18 mouse cellular contexts compared by ENCODE assay signal in the genomic region with DNA sequence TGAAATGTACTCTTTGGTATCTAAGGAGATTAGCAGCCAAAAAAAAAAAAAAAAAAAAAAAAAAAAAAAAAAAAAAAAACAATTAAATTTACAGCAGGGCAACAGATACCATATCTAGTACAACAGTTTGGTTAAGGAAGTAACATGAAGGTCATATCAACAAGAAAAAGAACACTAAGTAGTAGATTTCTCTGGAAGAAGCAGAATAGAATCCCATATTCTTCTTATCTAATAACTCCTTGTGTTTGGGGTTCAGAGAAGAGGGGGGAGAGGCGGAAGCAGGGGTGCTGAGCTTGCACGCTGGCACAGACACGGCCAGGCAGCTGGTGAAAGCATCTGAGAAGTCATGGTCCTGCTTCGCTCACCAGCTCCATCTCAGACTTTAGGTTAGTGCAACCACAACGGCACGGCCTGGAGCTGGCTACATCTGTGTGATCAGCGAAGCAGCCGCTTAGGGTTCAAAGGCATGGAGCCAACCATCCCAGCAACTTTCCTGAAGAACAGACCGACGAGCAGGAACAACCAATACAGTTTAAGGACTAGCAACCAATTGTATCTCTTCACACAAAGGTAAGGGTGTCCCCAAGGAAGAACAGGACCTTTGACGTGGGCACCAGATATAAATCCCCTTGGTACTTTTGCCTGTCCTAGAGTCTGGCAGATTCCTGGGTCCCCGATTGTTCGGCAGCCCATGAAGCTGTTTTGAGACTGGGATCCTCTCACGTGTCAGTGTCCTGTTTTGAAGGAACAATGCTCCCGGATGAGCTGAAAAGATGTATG. TPM values are rescaled to one million over a fixed set of nuclear protein-coding genes. Genes with fewer than 3 reads are reported as not detected.
DNase-seq lines count a peak whose midpoint lies in the region; ATAC-seq lines count a peak whose summit lies in the region.
"Had no signal": no experiment of that assay in that cellular context is flagged by ENCODE, and none has a peak within 500 bp of the region (broad histone marks: within the 10 kb centered on the region; RNA-seq: fewer than 3 reads in every experiment).

A gene (plus strand): TSS at position 275 of the 780 bp plus-strand sequence.

- H3K4me1 ChIP-seq in midbrain, embryonic 11.5 days (ENCODE audit: control insufficient read depth, insufficient read depth, low read length): peaks cover 14% of the 10 kb centered on the region
- H3K4me1 ChIP-seq in midbrain, embryonic 14.5 days (ENCODE audit: control insufficient read depth, insufficient read depth, low read length): peaks cover 6% of the 10 kb centered on the region
- peaks cover 29% of the 10 kb centered on the region for H3K4me1 ChIP-seq in hindbrain, embryonic 10.5 days (replicated peaks)
- peaks cover 20% of the 10 kb centered on the region for H3K4me1 ChIP-seq in midbrain, embryonic 12.5 days
- H3K4me1 ChIP-seq: embryonic facial prominence, embryonic 12.5 days; lung, embryonic 15.5 days had no signal

- WGBS in midbrain, embryonic 11.5 days: 55% methylated on average over 15 of the region's 15 CpGs
- WGBS in midbrain, embryonic 14.5 days: 45% methylated on average over 15 of the region's 15 CpGs
- 71% methylated on average over 15 of the region's 15 CpGs for WGBS in hindbrain, embryonic 10.5 days
- WGBS in midbrain, embryonic 12.5 days: 51% methylated on average over 15 of the region's 15 CpGs

- H3K9ac ChIP-seq in midbrain, embryonic 11.5 days (ENCODE audit: low read length): no peak within 1 kb of the TSS; the same call in 1 of the 2 replicates
- H3K9ac ChIP-seq in midbrain, embryonic 14.5 days (replicated peaks; ENCODE audit: low read length): no peak within 1 kb of the TSS
- no peak within 1 kb of the TSS for H3K9ac ChIP-seq in midbrain, embryonic 12.5 days (replicated peaks)
- H3K9ac ChIP-seq: embryonic facial prominence, embryonic 12.5 days; lung, embryonic 15.5 days had no signal

- DNase-seq in midbrain, embryonic 11.5 days (ENCODE audit: low spot score, missing footprints): peak; percentile 91
- no peak for DNase-seq in midbrain, embryonic 14.5 days
- peak; percentile 10 for DNase-seq in hindbrain, embryonic 10.5 days (ENCODE audit: low spot score)
- no peak for DNase-seq in urinary bladder, postnatal 14 days (ENCODE audit: low spot score)
- DNase-seq in heart, adult 11 months: no peak
- no peak for DNase-seq in urinary bladder, postnatal 25 days (ENCODE audit: low spot score)
- DNase-seq: cerebellum, adult 18-20 months; liver had no signal

- ATAC-seq in midbrain, embryonic 11.5 days (ENCODE audit: low FRiP score): peak; percentile 38
- no peak; the same call in 1 of the 2 replicates for ATAC-seq in midbrain, embryonic 14.5 days (ENCODE audit: low FRiP score, low TSS enrichment)
- ATAC-seq in midbrain, embryonic 12.5 days (ENCODE audit: low FRiP score, low read depth): no peak
- ATAC-seq: intestine, embryonic 16.5 days had no signal

- H3K4me2 ChIP-seq in midbrain, embryonic 11.5 days: no peak within 1 kb of the TSS
- H3K4me2 ChIP-seq in midbrain, embryonic 14.5 days (ENCODE audit: low read length): no peak within 1 kb of the TSS
- 0 out of 2 replicates have a peak within 1 kb of the TSS, but pooled peaks have one; percentile 0 for H3K4me2 ChIP-seq in midbrain, embryonic 12.5 days (replicated peaks)
- H3K4me2 ChIP-seq: embryonic facial prominence, embryonic 12.5 days; lung, embryonic 15.5 days had no signal

- no peaks in the 10 kb centered on the region for H3K9me3 ChIP-seq in midbrain, embryonic 11.5 days (ENCODE audit: control insufficient read depth, low read length)
- H3K9me3 ChIP-seq in midbrain, embryonic 14.5 days (ENCODE audit: control insufficient read depth, low read length): no peaks in the 10 kb centered on the region
- H3K9me3 ChIP-seq in hindbrain, embryonic 10.5 days: peaks cover 10% of the 10 kb centered on the region
- 0 out of 2 replicates have a peak, but pooled peaks cover 5% of the 10 kb centered on the region for H3K9me3 ChIP-seq in midbrain, embryonic 12.5 days
- H3K9me3 ChIP-seq: lung, embryonic 15.5 days had no signal

- peak within 1 kb of the TSS; percentile 37 for H3K27ac ChIP-seq in midbrain, embryonic 11.5 days (ENCODE audit: low read depth, low read length)
- no peak within 1 kb of the TSS for H3K27ac ChIP-seq in midbrain, embryonic 14.5 days (replicated peaks; ENCODE audit: low read depth, low read length)
- H3K27ac ChIP-seq in hindbrain, embryonic 10.5 days: peak within 1 kb of the TSS; percentile 85
- H3K27ac ChIP-seq in midbrain, embryonic 12.5 days (replicated peaks): peak within 1 kb of the TSS; percentile 39; the same call in 1 of the 2 replicates
- H3K27ac ChIP-seq: embryonic facial prominence, embryonic 12.5 days; lung, embryonic 15.5 days had no signal

- H3K36me3 ChIP-seq in midbrain, embryonic 11.5 days (ENCODE audit: control insufficient read depth, insufficient read depth, low read length): no peaks in the 10 kb centered on the region
- no peaks in the 10 kb centered on the region for H3K36me3 ChIP-seq in midbrain, embryonic 14.5 days (ENCODE audit: control insufficient read depth, insufficient read depth, low read length)
- H3K36me3 ChIP-seq in hindbrain, embryonic 10.5 days: no peaks in the 10 kb centered on the region
- H3K36me3 ChIP-seq in midbrain, embryonic 12.5 days: no peaks in the 10 kb centered on the region
- H3K36me3 ChIP-seq: embryonic facial prominence, embryonic 12.5 days; lung, embryonic 15.5 days had no signal

- no peaks in the 10 kb centered on the region for H3K27me3 ChIP-seq in midbrain, embryonic 11.5 days (ENCODE audit: control insufficient read depth, insufficient read depth, low read length)
- H3K27me3 ChIP-seq in midbrain, embryonic 14.5 days (ENCODE audit: control insufficient read depth, insufficient read depth, low read length): no peaks in the 10 kb centered on the region; the same call in 1 of the 2 replicates
- 0 out of 2 replicates have a peak, but pooled peaks cover 4% of the 10 kb centered on the region for H3K27me3 ChIP-seq in hindbrain, embryonic 10.5 days (ENCODE audit: insufficient read depth, poor library complexity, severe bottlenecking)
- peaks cover 4% of the 10 kb centered on the region; the same call in 1 of the 2 replicates for H3K27me3 ChIP-seq in midbrain, embryonic 12.5 days
- H3K27me3 ChIP-seq: embryonic facial prominence, embryonic 12.5 days; lung, embryonic 15.5 days had no signal

- H3K4me3 ChIP-seq in midbrain, embryonic 11.5 days (ENCODE audit: low read depth, low read length): no peak within 1 kb of the TSS
- no peak within 1 kb of the TSS for H3K4me3 ChIP-seq in midbrain, embryonic 14.5 days (replicated peaks; ENCODE audit: low read depth, low read length)
- H3K4me3 ChIP-seq in hindbrain, embryonic 10.5 days: no peak within 1 kb of the TSS
- no peak within 1 kb of the TSS for H3K4me3 ChIP-seq in midbrain, embryonic 12.5 days
- H3K4me3 ChIP-seq: embryonic facial prominence, embryonic 12.5 days; lung, embryonic 15.5 days had no signal

RNA-seq across cellular contexts. Expression of the gene that starts here (rescaled TPM):
- polyA plus RNA-seq in midbrain, embryonic 11.5 days (2014; fragmentation: Nextera tagmentation; extraction: Ambion mirVana): 0.31 and 0.54 TPM in 2 replicates
- 0.36 and 0.66 TPM in 2 replicates for polyA plus RNA-seq in midbrain, embryonic 14.5 days (2014; fragmentation: Nextera tagmentation; extraction: Ambion mirVana)
- 0.27 and 0.56 TPM in 2 replicates for polyA plus RNA-seq in hindbrain, embryonic 10.5 days (2016; fragmentation: Nextera tagmentation; extraction: Ambion mirVana)
- 0.39 and 0.66 TPM in 2 replicates for polyA plus RNA-seq in midbrain, embryonic 12.5 days (2016; fragmentation: Nextera tagmentation; extraction: Ambion mirVana)
- polyA plus RNA-seq: gonadal fat pad, adult 2 months; heart, postnatal 0 days; intestine, embryonic 16.5 days; large intestine, adult 2 months; lung, embryonic 15.5 days; small intestine, adult 2 months; stomach, embryonic 16.5 days; urinary bladder, adult 2 months had no signal

Comparison
In these comparisons a context has a peak if more than half of its experiments do, and no peak if none do; other contexts are left out.
1. Peak in DNase-seq, ATAC-seq and H3K27ac ChIP-seq in midbrain, embryonic 11.5 days; RNA of the gene not detected or under 1 TPM.
2. Peak in DNase-seq and H3K27ac ChIP-seq in hindbrain, embryonic 10.5 days; RNA of the gene not detected or under 1 TPM.